Mouse (Mus musculus): ENCODE measurements around the gene Ackr4. TPM values are rescaled to one million over a fixed set of nuclear protein-coding genes. Genes with fewer than 3 reads are reported as not detected.

The Ackr4 gene
- polyA plus RNA-seq, 1 experiment: 0.17 TPM

DNA sequence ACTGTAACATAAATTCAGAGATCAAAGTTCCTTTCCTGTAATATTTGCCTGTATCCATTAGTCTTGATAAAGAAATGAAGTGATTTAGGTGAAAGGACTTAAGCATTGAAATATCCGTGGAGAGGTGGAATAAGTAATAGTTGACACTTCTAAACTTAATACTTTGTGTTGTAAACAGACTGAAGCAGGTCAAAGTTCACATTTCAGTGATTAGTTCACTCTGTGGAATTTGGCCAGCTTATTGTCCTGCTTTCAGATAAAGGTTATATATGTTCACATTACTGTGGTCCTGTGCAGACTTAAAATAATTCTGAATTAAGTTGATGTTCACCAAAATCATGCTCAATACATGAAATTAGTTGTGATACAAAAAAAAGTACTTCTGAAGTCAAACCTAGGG, 62.2 kb downstream of the Ackr4 start:
- Histone ChIP-seq H3K4me3 (ENCODE audit: insufficient read depth, low read length) (peak overlapping the region; percentile 70; the same call in 1 of the 2 replicates), H3K27ac (ENCODE audit: insufficient read depth, low read length) (no peak overlapping the region), H3K4me1 (ENCODE audit: control insufficient read depth, insufficient read depth, low read length) (peaks cover 5% of the 10 kb centered on the region; the same call in 1 of the 2 replicates)
- TF ChIP-seq POLR2A (IDR thresholded peaks at IDR 0.05; ENCODE audit: extremely low read depth, insufficient read depth, low read length) (no peak), CTCF (IDR thresholded peaks at IDR 0.05; ENCODE audit: extremely low read depth, insufficient read depth, low read length) (no peak)

DNA sequence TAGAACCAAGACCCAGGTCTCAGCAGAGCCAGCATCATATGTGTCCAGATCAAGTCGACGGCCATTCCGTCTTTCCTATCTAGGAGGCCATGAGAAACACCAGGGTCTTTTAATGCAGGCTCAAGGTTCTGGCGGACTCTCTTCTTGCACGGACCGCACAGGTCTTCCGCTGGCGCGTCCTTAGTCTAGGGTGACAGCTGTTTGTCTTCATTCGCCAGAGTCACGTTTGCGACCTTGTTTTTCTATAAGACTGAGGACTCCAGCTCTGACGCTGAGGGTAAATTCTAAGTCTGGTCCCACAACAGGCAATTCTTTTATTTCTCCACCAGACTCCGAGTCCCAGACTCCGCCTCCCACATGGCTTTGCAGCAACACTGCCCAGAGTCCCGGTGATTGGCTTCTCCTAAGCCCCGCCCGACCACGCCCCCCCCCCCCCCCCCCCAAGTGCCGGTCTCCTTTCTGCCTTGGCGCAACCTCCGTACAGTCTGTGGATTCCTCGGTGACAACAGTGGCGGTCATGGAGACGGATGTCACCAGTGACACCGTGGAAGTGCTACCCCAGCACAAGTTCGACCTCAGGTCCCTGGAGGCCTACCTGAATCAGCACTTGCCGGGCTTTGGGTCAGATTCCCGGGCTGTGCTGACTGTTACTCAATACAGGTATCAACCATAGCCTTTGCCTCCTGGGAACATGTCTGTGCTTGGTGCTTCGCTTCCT, 63.3 kb downstream of the Ackr4 start, which contains the start of gene Acad11:
Acad11 (plus strand) TSS at position 134 of the 718 bp plus-strand sequence.
- H3K4me3 ChIP-seq (ENCODE audit: insufficient read depth, low read length): peak within 1 kb of the TSS; percentile 70
- H3K27ac ChIP-seq (ENCODE audit: insufficient read depth, low read length): peak within 1 kb of the TSS; percentile 1; the same call in 1 of the 2 replicates
- H3K4me1 ChIP-seq (ENCODE audit: control insufficient read depth, insufficient read depth, low read length): peaks cover 5% of the 10 kb centered on the region; the same call in 1 of the 2 replicates
- peak; percentile 92 for TF ChIP-seq POLR2A (IDR thresholded peaks at IDR 0.05; ENCODE audit: extremely low read depth, insufficient read depth, low read length)
- TF ChIP-seq CTCF (IDR thresholded peaks at IDR 0.05; ENCODE audit: extremely low read depth, insufficient read depth, low read length): no peak

DNA sequence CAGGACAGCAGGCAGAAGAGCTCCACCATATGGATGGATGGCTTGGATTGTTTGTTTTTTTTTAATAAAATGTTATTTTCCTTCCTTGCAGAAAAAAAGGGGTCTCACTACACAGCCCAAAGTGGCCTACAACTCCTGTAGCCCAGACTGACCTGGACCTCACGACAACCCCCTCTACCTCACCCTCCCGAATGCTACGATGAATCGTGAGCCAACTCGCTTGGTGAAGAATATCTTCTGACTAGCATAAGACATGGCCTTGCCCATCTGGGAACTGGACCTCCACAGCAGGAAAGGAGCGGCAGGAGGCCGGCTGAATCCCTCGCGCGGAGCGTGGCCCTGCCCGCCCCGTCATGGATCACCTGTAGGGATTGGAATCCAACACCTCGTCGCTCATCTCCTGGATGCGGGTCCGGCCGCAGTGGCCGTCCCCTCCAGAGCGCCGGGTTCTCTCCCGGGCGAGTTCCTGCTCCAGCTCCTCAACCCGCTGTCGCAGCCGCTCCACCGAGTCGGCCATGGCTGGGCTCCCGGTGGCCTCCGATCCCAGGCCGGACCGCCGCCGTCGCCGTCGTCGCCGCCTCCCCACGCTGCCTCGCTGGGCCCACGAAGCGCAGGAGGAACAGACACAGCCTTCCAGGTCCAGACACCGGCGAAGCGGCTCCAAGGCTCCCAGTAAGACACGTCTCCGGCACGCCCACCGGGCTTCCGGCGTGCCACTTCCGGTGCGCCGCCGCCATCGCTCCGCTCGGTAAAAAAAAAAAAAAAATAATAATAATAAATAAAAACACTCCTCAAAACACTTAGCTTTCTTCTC, 64.1 kb downstream of the Ackr4 start, which contains the start of gene Uba5:
Uba5 (minus strand) TSS at position 705 of the 814 bp plus-strand sequence.
- Histone ChIP-seq H3K4me3 (ENCODE audit: insufficient read depth, low read length) (peak within 1 kb of the TSS; percentile 70), H3K27ac (ENCODE audit: insufficient read depth, low read length) (peak within 1 kb of the TSS; percentile 1; the same call in 1 of the 2 replicates), H3K4me1 (ENCODE audit: control insufficient read depth, insufficient read depth, low read length) (peaks cover 5% of the 10 kb centered on the region; the same call in 1 of the 2 replicates)
- TF ChIP-seq CTCF (IDR thresholded peaks at IDR 0.05; ENCODE audit: extremely low read depth, insufficient read depth, low read length): no peak
- peak; percentile 49; the same call in 1 of the 2 replicates for TF ChIP-seq POLR2A (IDR thresholded peaks at IDR 0.05; ENCODE audit: extremely low read depth, insufficient read depth, low read length)

DNA sequence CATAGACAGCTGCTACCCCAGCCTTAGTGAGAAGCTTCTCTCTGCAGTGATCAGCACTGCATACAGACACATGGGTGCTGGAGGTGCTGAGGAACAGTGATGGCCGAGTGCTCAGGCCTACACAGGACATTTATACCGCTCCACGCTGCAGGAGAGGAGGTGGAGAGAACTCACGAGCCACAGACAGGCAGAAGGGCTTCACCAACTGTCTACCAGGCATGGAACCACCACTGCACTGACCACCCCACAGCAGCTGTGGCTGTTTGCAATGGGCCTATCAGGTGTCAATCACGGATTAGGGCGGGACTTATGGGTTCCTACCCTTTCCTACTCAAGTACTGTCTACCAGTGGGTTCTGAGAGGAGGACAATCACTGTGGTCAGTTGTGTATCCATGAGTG, 75.7 kb downstream of the Ackr4 start:
- Histone ChIP-seq H3K4me3 (ENCODE audit: insufficient read depth, low read length) (no peak overlapping the region), H3K4me1 (ENCODE audit: control insufficient read depth, insufficient read depth, low read length) (no peaks in the 10 kb centered on the region), H3K27ac (ENCODE audit: insufficient read depth, low read length) (no peak overlapping the region)
- TF ChIP-seq CTCF (IDR thresholded peaks at IDR 0.05; ENCODE audit: extremely low read depth, insufficient read depth, low read length) (no peak), POLR2A (IDR thresholded peaks at IDR 0.05; ENCODE audit: extremely low read depth, insufficient read depth, low read length) (no peak)

DNA sequence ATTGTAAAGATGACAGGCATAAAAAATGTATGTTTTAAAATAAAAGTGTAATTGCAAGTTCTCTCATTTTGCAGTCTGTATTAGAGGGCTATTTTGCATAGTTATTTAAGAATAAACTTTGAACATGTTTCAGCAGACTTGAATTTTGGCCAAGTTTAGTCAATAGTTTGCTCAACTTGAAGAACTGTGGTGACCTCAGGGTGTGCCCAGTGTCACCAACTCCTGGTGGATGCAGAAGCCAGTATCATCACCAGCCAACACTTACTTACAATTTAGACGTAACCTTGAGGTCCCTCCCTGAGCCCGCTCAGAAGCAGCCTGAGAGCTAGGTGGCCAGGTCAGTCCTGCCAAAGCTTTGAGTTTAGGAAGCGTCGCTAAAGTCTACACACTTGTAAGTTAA, 83.1 kb downstream of the Ackr4 start:
- H3K27ac ChIP-seq (ENCODE audit: insufficient read depth, low read length): no peak overlapping the region
- H3K4me3 ChIP-seq (ENCODE audit: insufficient read depth, low read length): no peak overlapping the region
- no peak for TF ChIP-seq POLR2A (IDR thresholded peaks at IDR 0.05; ENCODE audit: extremely low read depth, insufficient read depth, low read length)
- TF ChIP-seq CTCF (IDR thresholded peaks at IDR 0.05; ENCODE audit: extremely low read depth, insufficient read depth, low read length): no peak

DNA sequence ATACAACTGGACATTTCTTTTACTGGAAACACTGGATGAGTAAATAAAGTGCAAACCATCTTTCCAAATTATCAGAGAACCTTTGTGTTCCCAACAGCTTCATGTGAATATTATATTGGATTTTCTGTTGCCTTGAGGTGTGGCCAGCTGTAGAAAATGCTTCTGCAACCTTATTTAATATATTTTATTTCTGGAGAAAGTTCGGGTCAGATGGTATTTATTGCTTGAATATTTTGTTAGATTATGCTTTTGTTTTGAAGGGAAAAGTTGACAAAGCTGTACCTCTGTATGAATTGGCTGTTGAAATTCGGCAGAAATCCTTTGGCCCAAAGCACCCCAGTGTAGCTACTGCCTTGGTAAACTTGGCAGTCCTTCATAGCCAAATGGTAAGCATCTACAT, 86.4 kb downstream of the Ackr4 start, which contains the start of gene Gm28305:
Gm28305 (plus strand) TSS at position 301 of the 400 bp plus-strand sequence.
- Histone ChIP-seq H3K27ac (ENCODE audit: insufficient read depth, low read length) (no peak within 1 kb of the TSS), H3K4me1 (ENCODE audit: control insufficient read depth, insufficient read depth, low read length) (no peaks in the 10 kb centered on the region), H3K4me3 (ENCODE audit: insufficient read depth, low read length) (no peak within 1 kb of the TSS)
- TF ChIP-seq CTCF (IDR thresholded peaks at IDR 0.05; ENCODE audit: extremely low read depth, insufficient read depth, low read length): no peak
- TF ChIP-seq POLR2A (IDR thresholded peaks at IDR 0.05; ENCODE audit: extremely low read depth, insufficient read depth, low read length): no peak

More for the DNA sequence above, 83.1 kb downstream of the Ackr4 start:
- no peaks in the 10 kb centered on the region for H3K4me1 ChIP-seq (ENCODE audit: control insufficient read depth, insufficient read depth, low read length)

DNA sequence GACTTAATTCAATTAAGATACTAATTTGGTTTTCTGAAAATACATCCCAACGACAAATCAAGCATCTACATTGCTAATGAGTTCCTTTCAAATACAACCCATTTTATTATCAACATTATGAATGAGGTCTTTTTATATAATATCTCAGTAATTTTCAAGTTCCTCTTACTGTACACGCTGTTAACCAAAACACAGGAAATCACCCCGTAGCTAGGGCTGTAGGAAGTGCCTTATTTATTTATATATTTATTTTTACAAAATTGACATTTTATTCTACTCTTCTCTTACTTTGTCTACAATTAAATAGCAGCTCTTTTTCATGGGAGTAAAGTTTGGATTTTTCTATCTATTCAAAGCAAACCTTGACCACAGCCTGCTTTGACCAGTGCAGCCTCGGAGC, 87.0 kb downstream of the Ackr4 start:
- H3K4me1 ChIP-seq (ENCODE audit: control insufficient read depth, insufficient read depth, low read length): no peaks in the 10 kb centered on the region
- H3K27ac ChIP-seq (ENCODE audit: insufficient read depth, low read length): no peak overlapping the region
- H3K4me3 ChIP-seq (ENCODE audit: insufficient read depth, low read length): no peak overlapping the region
- no peak for TF ChIP-seq CTCF (IDR thresholded peaks at IDR 0.05; ENCODE audit: extremely low read depth, insufficient read depth, low read length)
- no peak for TF ChIP-seq POLR2A (IDR thresholded peaks at IDR 0.05; ENCODE audit: extremely low read depth, insufficient read depth, low read length)

DNA sequence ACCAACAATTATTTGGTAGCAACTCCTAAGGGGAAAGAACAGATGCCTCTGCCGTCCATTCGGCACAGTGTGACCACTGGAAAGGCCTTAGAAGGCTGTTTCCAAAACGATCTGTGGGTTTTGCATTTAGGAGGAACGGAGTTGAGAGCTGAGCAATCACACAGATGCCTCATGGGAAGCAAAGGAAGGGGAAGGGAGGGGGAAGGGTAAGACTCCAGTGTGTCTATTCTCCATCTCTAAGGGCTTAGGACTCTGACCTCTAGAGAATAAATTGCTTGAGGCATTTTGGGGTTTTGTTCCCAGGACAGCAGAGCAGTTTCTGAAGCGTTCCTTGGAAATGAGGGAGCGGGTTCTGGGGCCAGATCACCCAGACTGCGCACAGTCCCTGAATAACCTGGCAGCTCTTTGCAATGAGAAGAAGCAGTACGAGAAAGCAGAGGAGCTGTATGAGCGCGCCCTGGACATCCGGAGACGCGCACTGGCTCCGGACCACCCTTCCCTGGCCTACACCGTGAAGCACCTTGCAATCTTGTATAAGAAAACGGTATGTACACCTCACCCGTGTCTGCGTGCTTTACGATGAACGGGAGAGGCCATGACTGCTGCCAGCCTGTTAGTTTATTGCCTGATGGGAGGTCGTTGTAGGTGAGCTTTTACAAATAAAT, 87.6 kb downstream of the Ackr4 start:
- H3K4me3 ChIP-seq (ENCODE audit: insufficient read depth, low read length): no peak overlapping the region
- TF ChIP-seq POLR2A (IDR thresholded peaks at IDR 0.05; ENCODE audit: extremely low read depth, insufficient read depth, low read length): no peak
- no peak for TF ChIP-seq CTCF (IDR thresholded peaks at IDR 0.05; ENCODE audit: extremely low read depth, insufficient read depth, low read length)
- H3K4me1 ChIP-seq (ENCODE audit: control insufficient read depth, insufficient read depth, low read length): no peaks in the 10 kb centered on the region
- no peak overlapping the region for H3K27ac ChIP-seq (ENCODE audit: insufficient read depth, low read length)

DNA sequence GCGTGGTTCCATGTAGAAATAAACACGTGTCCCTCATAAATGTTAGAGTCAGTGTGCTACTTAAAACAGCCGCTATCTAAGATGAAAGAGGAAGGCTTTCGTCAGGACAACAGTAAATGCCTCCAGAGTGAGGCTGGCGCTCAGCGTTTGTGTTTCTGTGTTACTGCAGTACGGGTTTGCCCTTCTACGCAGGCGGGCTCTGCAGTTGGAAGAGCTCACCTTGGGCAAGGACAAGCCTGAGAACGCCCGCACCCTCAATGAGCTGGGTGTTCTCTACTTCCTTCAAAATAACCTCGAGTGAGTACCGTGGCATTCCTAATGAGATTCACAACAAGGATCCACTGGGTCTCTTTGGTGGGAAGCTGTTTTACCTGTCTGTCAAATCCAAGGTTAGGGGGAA, 88.5 kb downstream of the Ackr4 start:
- Histone ChIP-seq H3K4me3 (ENCODE audit: insufficient read depth, low read length) (no peak overlapping the region), H3K4me1 (ENCODE audit: control insufficient read depth, insufficient read depth, low read length) (no peaks in the 10 kb centered on the region), H3K27ac (ENCODE audit: insufficient read depth, low read length) (no peak overlapping the region)
- TF ChIP-seq CTCF (IDR thresholded peaks at IDR 0.05; ENCODE audit: extremely low read depth, insufficient read depth, low read length) (no peak), POLR2A (IDR thresholded peaks at IDR 0.05; ENCODE audit: extremely low read depth, insufficient read depth, low read length) (no peak)

All from cortical plate, adult 2 months (tissue).